Mouse (Mus musculus) small intestine, adult 2 months (tissue): ENCODE measurements at regions not wholly inside any gene's neighbourhood (a gene's known extent, or its start where the extent isn't known, plus 50 kb on each side); places are given as distances from the start of the nearest gene placed in this dataset.
A peak's percentile ranks its signal among the peaks of the same experiment; 100 is the strongest.
"Not testable (repeated sequence)": the region's sequence is repeated elsewhere in the genome, so short reads cannot be mapped to it uniquely, and the experiment has no call there.

ENCODE experiments used
- H3K27ac ChIP-seq: fragments of 200-500 bp; 2 replicates; pipeline ENCODE4 v1.5.1; 2012; ENCODE audit warnings: low read depth, low read length, control low read depth, inconsistent platforms; ENCODE audit not compliant: insufficient read depth
- H3K27me3 ChIP-seq: fragments of 200-500 bp; 2 replicates; pipeline ENCODE4 v1.6.1; 2012; ENCODE audit warnings: mild to moderate bottlenecking, moderate library complexity, low read length, inconsistent platforms; ENCODE audit not compliant: control insufficient read depth, insufficient read depth
- H3K36me3 ChIP-seq: fragments of 200-500 bp; 2 replicates; pipeline ENCODE4 v1.6.1; 2012; ENCODE audit warnings: mild to moderate bottlenecking, low read length, control low read depth, inconsistent platforms; ENCODE audit not compliant: control insufficient read depth, insufficient read depth
- H3K4me1 ChIP-seq: fragments of 200-500 bp; 2 replicates; pipeline ENCODE4 v1.6.1; 2012; ENCODE audit warnings: low read length, inconsistent platforms, mixed read lengths; ENCODE audit not compliant: control insufficient read depth, insufficient read depth, insufficient read length
- H3K4me3 ChIP-seq: fragments of 200-500 bp; 2 replicates; pipeline ENCODE4 v1.5.1; 2012; ENCODE audit warnings: low read depth, mild to moderate bottlenecking, control low read depth, inconsistent platforms, low read length, moderate library complexity
- CTCF ChIP-seq: fragments of 200-500 bp; IDR thresholded peaks from 2 replicates; pipeline ENCODE4 v1.5.1; 2012; ENCODE audit warnings: low read depth, mild to moderate bottlenecking, control low read depth, inconsistent platforms, low read length, moderate library complexity, mixed read lengths; ENCODE audit not compliant: insufficient replicate concordance, insufficient read length; ENCODE audit errors: extremely low read depth
- POLR2A ChIP-seq: fragments of 200-500 bp; IDR thresholded peaks from 2 replicates; pipeline ENCODE4 v1.6.1; 2012; ENCODE audit warnings: low read depth, mild to moderate bottlenecking, control low read depth, inconsistent platforms, low read length, moderate library complexity
- WGBS: fragments of 180-500 bp; shearing (Covaris S2); methylation state at CpG from one replicate; pipeline ENCODE4 v1.1.7; 2018; 5-methylcytosine and 5-hydroxymethylcytosine counted together

DNA sequence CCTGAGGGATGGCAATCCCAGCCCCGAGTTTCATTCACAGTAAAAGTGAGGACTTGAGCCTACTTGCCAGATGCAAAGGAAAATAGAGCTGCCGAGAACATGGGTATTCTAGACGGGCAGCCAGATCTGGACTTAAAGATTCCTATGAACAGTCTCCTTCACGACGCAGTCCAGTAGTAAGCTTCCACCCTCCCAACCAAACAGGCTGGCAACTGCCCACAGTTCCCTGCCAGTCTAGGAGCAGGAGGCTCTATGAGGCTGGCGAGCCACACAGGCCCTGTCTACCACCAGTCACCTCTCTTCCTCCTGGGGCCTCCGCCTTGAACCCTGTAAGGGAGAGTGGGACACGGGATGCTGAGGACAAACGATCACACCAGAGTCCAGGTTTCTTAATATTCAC is 153.5 kb upstream of the Snrpn start:
- TF ChIP-seq CTCF: no peak
- no peak for TF ChIP-seq POLR2A
- no peaks in the 10 kb centered on the region for H3K36me3 ChIP-seq
- WGBS: 86% methylated on average over 9 of the region's 9 CpGs

DNA sequence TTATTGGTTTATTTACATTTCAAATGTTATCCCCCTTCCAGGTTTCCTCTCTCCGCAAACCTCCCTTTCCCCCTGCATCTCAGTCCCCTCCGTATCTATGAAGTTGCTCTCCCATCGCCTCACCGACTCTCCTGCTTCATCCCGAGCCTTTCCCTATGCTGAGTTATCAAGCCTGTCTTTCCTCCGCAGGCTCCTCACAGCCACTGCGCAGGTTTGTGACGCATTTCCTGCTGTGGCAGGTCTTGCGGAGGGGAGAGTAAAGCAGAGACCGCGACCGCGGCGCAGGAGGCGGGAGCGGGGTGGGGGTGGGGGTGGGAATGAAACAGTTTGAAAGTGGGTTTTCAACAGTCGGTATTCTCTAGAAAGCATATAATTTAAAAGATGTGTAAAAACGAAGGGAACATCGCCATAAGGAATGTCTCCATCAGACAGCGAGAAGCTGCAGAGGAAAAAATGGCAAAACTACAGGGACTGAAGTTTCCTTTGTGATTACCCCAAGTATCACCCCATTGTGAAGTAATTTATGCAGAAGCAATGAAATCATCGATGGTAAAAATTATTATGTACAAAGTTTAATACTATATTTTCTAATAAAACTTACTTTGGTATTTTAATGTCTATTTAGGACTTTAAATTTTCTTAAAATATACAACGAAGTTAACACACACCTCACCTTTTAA is 104.3 kb upstream of the Snrpn start:
- H3K4me3 ChIP-seq: peak overlapping the region; percentile 65
- 17% methylated on average over 22 of the region's 22 CpGs for WGBS
- not testable (repeated sequence) for H3K36me3 ChIP-seq, H3K4me1 ChIP-seq, H3K27ac ChIP-seq, H3K27me3 ChIP-seq

More for the DNA sequence above, 153.5 kb upstream of the Snrpn start:
- H3K4me3 ChIP-seq: no peak overlapping the region
- H3K27ac ChIP-seq: no peak overlapping the region
- no peaks in the 10 kb centered on the region for H3K27me3 ChIP-seq
- H3K4me1 ChIP-seq: no peaks in the 10 kb centered on the region

DNA sequence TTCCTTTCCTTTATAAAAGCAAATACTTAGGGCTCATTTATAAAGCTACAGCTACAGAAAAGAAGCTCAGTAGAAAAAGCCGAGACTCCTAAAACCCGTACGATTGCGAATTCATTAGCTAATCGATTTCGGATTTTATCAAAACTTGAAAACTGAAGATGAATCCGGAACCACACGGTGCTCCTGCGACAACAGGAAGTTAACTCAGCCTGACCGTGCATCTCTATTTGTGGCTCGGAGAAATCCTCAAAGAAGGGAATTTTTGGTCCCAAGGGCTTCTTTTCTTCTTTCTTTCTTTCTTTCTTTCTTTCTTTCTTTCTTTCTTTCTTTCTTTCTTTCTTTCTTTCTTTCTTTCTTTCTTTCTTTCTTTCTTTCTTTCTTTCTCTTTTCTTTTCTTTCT is 103.7 kb upstream of the Snrpn start:
- not testable (repeated sequence) for H3K4me3 ChIP-seq, H3K36me3 ChIP-seq, H3K27me3 ChIP-seq, H3K27ac ChIP-seq, H3K4me1 ChIP-seq
- 32% methylated on average over 11 of the region's 11 CpGs for WGBS

DNA sequence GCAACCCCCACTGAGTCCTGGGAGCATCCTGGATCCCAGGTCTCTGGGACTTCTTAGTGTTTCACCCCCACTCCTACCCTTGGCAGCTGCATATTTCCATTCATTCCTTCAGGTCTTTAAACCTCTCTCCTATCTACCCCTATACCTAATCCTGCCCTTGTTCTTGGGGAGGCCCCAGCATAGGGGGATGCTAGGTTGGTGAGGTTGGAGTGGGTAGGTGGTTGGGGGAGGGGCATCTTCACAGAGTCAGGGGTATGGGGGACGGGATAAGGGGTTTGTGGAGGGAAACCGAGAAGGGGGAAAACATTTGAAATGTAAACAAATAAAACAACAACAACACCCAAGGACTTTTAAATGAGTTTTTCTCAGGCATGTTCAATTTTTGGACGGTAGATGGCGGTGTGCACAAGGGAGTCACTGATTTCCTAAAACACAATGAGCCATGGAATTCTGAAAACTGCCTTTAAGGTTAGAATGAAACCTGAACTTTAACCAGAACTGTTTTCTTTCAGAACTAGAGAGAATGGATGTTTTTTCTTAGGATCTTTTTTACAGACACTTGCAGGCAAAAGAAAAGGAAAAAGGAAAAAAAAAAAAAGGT is 98.7 kb upstream of the Snrpn start:
- not testable (repeated sequence) for H3K36me3 ChIP-seq, H3K4me3 ChIP-seq, H3K4me1 ChIP-seq, H3K27me3 ChIP-seq, H3K27ac ChIP-seq
- 5% methylated on average over 4 of the region's 4 CpGs for WGBS

DNA sequence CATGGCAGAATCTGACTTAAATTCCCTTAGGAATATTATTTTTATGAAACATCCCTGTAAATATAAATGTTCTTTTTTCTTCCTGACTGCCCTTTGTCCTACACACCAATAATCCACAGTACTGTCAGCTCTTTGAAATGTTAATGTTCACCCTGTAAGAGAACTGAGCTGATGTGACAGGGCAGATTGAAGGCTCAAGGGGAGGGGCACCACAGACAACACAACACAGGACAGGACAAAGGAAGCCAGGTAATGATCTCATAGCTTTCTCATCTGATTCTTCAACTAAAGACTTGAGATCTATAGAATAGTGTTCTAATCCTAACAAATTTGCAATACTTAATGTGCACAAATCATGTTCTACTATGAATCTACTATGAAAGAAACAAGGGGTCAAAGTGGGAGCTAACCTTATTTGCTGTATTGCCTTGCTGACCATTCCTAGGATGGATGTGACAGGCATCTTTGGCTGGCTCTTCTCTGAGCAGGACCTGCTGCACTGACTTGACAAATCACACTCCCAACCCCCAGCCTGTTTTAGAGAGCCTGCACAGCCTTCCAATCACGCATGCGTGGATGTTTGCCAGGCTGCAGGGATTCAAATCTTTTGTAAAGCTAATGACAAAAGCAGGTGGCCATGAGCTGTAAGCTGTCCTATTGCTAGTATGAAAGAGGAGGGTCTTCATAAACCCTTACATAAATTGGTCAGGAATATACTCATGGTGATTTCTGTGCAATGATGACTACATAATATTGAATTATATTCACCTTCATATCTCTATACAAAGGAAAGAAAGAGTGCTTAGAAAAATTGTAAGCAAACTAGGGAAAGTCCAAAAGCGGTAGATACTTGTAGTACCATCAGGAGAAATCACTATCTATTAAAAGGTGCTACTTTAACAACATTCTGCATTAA is 76.6 kb upstream of the Snrpn start:
- not testable (repeated sequence) for H3K27ac ChIP-seq, H3K36me3 ChIP-seq, H3K4me1 ChIP-seq, H3K4me3 ChIP-seq, H3K27me3 ChIP-seq
- 53% methylated on average over 3 of the region's 3 CpGs for WGBS
